In genomic region chr16:91917631-91918096, GRCm38 (mm10) we compare ENCODE assay signal across 8 mouse cellular contexts.
DNase-seq lines count a peak whose midpoint lies in the region; ATAC-seq and TF ChIP-seq lines count a peak whose summit lies in the region.

No protein-coding gene starts in this region.

- no peaks in the 10 kb centered on the region for H3K36me3 ChIP-seq in embryonic facial prominence, embryonic 14.5 days (ENCODE audit: control insufficient read depth, insufficient read depth, low read length)
- H3K36me3 ChIP-seq in limb, embryonic 14.5 days (ENCODE audit: control insufficient read depth, insufficient read depth, low read length) = no peaks in the 10 kb centered on the region
- H3K36me3 ChIP-seq in midbrain, postnatal 0 days (ENCODE audit: insufficient read depth, low read length) = peaks cover 8% of the 10 kb centered on the region; the same call in 1 of the 2 replicates

- no peak overlapping the region for H3K27ac ChIP-seq in bone marrow, adult 2 months (ENCODE audit: control insufficient read depth, insufficient read depth, low read depth, low read length, poor library complexity)
- no peak overlapping the region for H3K27ac ChIP-seq in embryonic facial prominence, embryonic 14.5 days (replicated peaks; ENCODE audit: low read depth, low read length)
- H3K27ac ChIP-seq in limb, embryonic 14.5 days (replicated peaks; ENCODE audit: low read depth, low read length) = no peak overlapping the region
- H3K27ac ChIP-seq in midbrain, postnatal 0 days (ENCODE audit: low read depth, low read length) = peak overlapping the region; percentile 26; the same call in 1 of the 2 replicates

- TF ChIP-seq CTCF in bone marrow, adult 2 months (IDR thresholded peaks at IDR 0.05; ENCODE audit: control insufficient read depth, insufficient read depth, low read length) = peak; percentile 95
- TF ChIP-seq CTCF in midbrain, postnatal 0 days (IDR thresholded peaks at IDR 0.05) = peak; percentile 88

- no peaks in the 10 kb centered on the region for H3K27me3 ChIP-seq in embryonic facial prominence, embryonic 14.5 days (replicated peaks; ENCODE audit: control insufficient read depth, insufficient read depth, low read length)
- no peaks in the 10 kb centered on the region for H3K27me3 ChIP-seq in limb, embryonic 14.5 days (ENCODE audit: control insufficient read depth, insufficient read depth, low read length)
- H3K27me3 ChIP-seq in midbrain, postnatal 0 days (ENCODE audit: insufficient read depth, low read length) = no peaks in the 10 kb centered on the region

- H3K4me3 ChIP-seq in bone marrow, adult 2 months (replicated peaks; ENCODE audit: control insufficient read depth, low read depth, low read length) = peak overlapping the region; percentile 19
- H3K4me3 ChIP-seq in embryonic facial prominence, embryonic 14.5 days (ENCODE audit: low read depth, low read length) = peak overlapping the region; percentile 29
- peak overlapping the region; percentile 27 for H3K4me3 ChIP-seq in limb, embryonic 14.5 days (replicated peaks; ENCODE audit: low read length)
- H3K4me3 ChIP-seq in midbrain, postnatal 0 days (ENCODE audit: low read depth, low read length) = no peak overlapping the region

- DNase-seq in 416B (ENCODE audit: low read depth) = peak; percentile 91
- DNase-seq in embryonic facial prominence, embryonic 14.5 days (ENCODE audit: low spot score) = peak; percentile 87
- DNase-seq in heart, adult 8-10 months (ENCODE audit: low spot score) = peak; percentile 83
- peak; percentile 71 to 84 for DNase-seq in kidney, adult 8-10 months
- peak; percentile 92 for DNase-seq in limb, embryonic 14.5 days (ENCODE audit: low spot score)
- peak; percentile 90 for DNase-seq in midbrain, postnatal 0 days (ENCODE audit: low spot score)
- DNase-seq in spleen, postnatal 10 days (ENCODE audit: low spot score in 2 of 2) = peak; percentile 76 to 87

- ATAC-seq in embryonic facial prominence, embryonic 14.5 days (ENCODE audit: low read depth) = peak; percentile 84
- peak; percentile 78 for ATAC-seq in limb, embryonic 14.5 days (ENCODE audit: low FRiP score, low read depth)
- peak; percentile 81; the same call in 1 of the 2 replicates for ATAC-seq in midbrain, postnatal 0 days (ENCODE audit: low FRiP score)

- WGBS in bone marrow, adult 2 months = 4% methylated on average over 17 of the region's 17 CpGs
- WGBS in embryonic facial prominence, embryonic 14.5 days = 22% methylated on average over 17 of the region's 17 CpGs
- WGBS in limb, embryonic 14.5 days = 21% methylated on average over 17 of the region's 17 CpGs
- WGBS in midbrain, postnatal 0 days = 27% methylated on average over 17 of the region's 17 CpGs

- H3K9me3 ChIP-seq in embryonic facial prominence, embryonic 14.5 days (ENCODE audit: control insufficient read depth, low read length) = no peaks in the 10 kb centered on the region
- H3K9me3 ChIP-seq in limb, embryonic 14.5 days (ENCODE audit: control insufficient read depth, low read length) = no peaks in the 10 kb centered on the region
- no peaks in the 10 kb centered on the region for H3K9me3 ChIP-seq in midbrain, postnatal 0 days (ENCODE audit: low read length)

- no peaks in the 10 kb centered on the region for H3K4me1 ChIP-seq in bone marrow, adult 2 months (ENCODE audit: control insufficient read depth, insufficient read depth, low read length)
- H3K4me1 ChIP-seq in embryonic facial prominence, embryonic 14.5 days (ENCODE audit: control insufficient read depth, insufficient read depth, low read length) = 0 out of 2 replicates have a peak, but pooled peaks cover 6% of the 10 kb centered on the region
- H3K4me1 ChIP-seq in limb, embryonic 14.5 days (ENCODE audit: control insufficient read depth, insufficient read depth, low read length) = peaks cover 9% of the 10 kb centered on the region
- H3K4me1 ChIP-seq in midbrain, postnatal 0 days (ENCODE audit: insufficient read depth, low read length) = no peaks in the 10 kb centered on the region

- H3K4me2 ChIP-seq in embryonic facial prominence, embryonic 14.5 days (ENCODE audit: low read depth, low read length) = peak overlapping the region; percentile 52
- peak overlapping the region; percentile 47 for H3K4me2 ChIP-seq in limb, embryonic 14.5 days (replicated peaks; ENCODE audit: low read depth, low read length, severe bottlenecking)
- H3K4me2 ChIP-seq in midbrain, postnatal 0 days (ENCODE audit: low read depth, low read length, poor library complexity, severe bottlenecking) = peak overlapping the region; percentile 33

- H3K9ac ChIP-seq in embryonic facial prominence, embryonic 14.5 days (ENCODE audit: low read depth, low read length) = peak overlapping the region; percentile 45; the same call in 1 of the 2 replicates
- 0 out of 2 replicates have a peak overlapping the region, but pooled peaks have one; percentile 25 for H3K9ac ChIP-seq in limb, embryonic 14.5 days (ENCODE audit: low read depth, low read length, severe bottlenecking)
- no peak overlapping the region for H3K9ac ChIP-seq in midbrain, postnatal 0 days (replicated peaks; ENCODE audit: low read length, poor library complexity, severe bottlenecking)

- TF ChIP-seq POLR2A in bone marrow, adult 2 months (IDR thresholded peaks at IDR 0.05; ENCODE audit: borderline replicate concordance, control insufficient read depth, low read depth, low read length) = no peak
- TF ChIP-seq POLR2A in limb, embryonic 14.5 days (IDR thresholded peaks at IDR 0.05; ENCODE audit: borderline replicate concordance, extremely low read depth, insufficient read depth, insufficient read length) = no peak
